Mouse (Mus musculus) adrenal gland, postnatal 36 days (tissue): ENCODE measurements at regions not wholly inside any gene's neighbourhood (a gene's known extent, or its start where the extent isn't known, plus 50 kb on each side); places are given as distances from the start of the nearest gene placed in this dataset.

Experiments
- DNase-seq, 2 experiments: peaks; one replicate each; pipeline ENCODE4 v3.0.0; 2021; ENCODE audit warnings: mixed read lengths in 1 of 2

- no peak for DNase-seq
Observed at GRCm38 (mm10) chr14:11417857-11418256, 61.3 kb upstream of the Gm3839 start.

DNA sequence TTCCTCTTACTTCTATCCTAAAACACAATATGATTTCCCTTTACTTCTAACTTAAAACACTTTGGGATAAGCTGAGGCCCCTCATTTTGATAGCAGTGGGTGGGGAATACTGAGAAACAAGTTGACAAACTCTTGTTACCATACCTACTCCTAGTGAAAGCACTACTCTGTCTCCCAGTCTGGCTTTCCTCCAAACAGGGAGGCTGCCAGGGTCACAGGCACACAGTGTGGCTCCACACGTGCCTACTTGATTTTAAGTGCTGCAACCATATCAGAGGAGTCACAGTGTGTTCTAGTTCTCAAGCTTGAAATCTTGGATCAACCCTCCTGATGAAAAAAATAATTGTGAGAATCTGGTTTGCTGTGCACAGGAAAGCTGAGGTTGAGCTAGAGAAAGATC, 65.8 kb upstream of the Gm3839 start:
- DNase-seq: peak in 1 of 2 experiments; percentile 7

- no peak for DNase-seq
Observed at GRCm38 (mm10) chr14:11428256-11429240, 72.0 kb upstream of the Gm3839 start.

GRCm38 (mm10) chr14:11435166-11435784, 78.7 kb upstream of the Gm3839 start:
- no peak for DNase-seq

DNA sequence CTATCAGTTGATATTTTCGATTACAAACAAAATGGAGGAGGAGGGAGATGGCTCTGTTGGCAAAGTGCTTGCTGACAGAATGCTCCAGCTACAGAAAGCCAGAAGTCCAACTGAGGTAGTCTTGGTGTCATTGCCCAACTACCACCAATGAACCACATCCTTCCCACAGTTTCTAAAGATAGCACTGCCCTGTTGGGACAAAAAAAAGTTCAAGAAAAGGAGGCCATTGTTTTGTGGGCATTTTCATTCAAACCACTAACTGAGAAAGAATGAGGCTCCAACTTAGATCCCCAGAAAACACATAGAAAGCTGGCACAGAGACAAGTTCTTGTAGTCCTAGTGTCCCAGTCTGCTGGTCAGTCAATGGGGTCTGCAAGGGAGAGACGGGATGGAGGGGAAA, 82.1 kb upstream of the Gm3839 start:
- no peak for DNase-seq

DNA sequence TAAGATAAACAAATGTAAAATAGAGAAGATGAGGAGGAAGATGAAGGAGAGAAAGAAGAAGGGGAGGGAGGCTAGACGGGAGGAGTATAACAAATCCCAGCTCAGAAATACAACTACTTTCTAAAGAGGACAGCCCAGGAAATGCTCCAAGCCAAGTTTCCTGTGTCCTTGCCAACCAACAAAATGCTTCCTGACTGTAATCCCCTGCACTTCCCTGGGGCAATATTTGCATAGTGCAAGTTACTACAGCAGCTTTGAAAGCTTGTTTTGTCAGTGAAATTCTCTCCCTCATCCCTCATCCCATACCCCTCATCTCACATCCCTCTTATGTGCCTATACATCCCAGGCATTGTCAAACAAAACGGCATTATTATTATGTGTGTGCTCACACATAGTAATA, 83.7 kb upstream of the Gm3839 start:
- DNase-seq: peak in 1 of 2 experiments; percentile 2

DNA sequence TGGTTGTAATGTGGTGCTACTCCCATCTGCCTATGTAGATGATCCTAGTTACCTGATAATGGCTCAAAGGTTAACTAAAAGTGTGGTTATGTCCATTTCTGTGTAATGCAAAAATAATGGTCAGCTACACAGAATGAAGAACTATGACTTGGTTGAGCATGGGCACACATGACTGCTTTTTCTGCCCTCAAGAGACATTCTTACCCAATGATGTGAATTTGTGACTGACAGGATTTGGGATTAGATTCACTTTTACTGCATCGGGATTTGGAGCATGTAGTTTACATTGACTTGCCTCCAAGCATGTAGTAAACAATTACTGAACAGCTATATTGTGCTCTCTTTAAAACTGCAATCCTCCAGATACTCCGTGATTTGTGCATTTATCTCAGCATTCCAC, 93.4 kb upstream of the Gm3839 start:
- no peak for DNase-seq

DNA sequence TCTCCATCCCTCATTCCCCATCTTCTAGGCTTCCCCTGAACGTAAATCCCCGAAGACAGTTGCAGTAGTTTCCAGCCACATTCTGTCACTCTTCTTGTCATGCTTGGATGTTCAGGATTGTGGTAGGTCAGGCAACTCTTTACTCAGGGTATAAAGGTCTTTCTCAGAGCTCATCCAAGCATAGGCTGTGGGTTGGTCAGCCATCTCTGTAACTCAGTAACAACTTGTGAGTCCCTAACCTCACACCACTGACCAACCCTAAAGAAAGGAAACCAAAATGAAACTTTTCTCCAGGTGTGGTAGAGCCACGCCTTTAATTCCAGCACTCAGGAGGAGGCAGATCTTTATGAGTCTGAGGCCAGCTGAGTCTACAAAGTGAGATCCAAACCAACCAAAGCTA, 75.6 kb upstream of the Ptprg start:
- DNase-seq: no peak

DNA sequence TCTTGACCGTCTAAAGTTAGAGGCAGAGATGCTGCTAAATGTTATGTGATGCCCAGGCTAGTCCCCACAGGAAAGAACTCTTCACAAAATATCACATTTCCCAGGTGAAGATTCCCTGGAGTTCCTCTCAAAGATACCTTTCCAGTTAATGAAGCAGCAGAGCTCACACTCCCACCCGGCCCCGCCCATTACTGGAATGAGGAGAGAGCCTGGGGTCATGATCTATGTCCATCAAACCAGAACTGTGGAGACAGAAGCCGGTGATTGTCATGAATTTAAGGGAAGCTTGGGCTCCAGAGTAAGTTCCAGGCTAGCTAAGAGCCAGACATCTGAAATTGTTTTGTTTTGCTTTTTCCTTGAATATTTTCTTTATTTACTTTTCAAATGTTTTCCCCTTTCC, 71.2 kb upstream of the Ptprg start:
- DNase-seq: no peak

DNA sequence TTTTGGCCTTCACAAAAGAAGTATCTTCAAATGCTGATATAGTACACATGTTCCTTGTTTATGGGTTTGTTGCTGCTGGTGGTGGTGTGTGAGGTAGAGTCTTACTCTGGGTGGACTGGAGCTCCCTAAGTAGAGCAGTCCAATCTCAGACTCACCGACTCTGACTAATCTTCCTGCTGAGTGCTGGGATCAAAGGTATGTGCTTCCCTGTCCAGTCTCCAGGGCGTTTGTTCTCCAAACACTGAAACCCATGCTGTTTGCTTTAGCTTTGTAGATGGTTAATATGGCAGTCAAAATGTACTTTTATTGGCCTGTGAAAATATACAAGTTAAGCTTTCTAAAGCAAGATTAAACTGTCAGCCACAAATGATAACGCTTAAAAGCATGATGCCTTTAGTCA, 67.0 kb upstream of the Ptprg start:
- DNase-seq: no peak

DNA sequence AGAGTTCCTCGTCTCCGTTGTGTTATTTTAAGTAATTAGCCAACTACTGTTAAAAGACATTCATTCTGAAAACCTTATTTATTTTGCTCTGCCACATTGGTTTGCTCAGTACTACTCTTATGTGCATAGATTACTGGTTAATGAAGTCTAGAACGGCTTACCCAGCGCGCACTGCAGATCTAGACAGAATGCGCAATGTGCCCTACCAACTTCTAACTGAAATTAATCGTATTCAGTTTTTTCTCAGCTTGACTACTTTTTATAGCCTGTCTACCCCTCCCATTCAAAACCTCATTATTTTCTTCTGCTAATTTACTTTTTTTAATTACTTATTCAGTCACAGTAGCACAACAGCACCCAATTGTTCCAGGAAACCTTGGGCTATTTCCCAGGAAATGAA, 51.6 kb upstream of the Ptprg start:
- DNase-seq: no peak

DNA sequence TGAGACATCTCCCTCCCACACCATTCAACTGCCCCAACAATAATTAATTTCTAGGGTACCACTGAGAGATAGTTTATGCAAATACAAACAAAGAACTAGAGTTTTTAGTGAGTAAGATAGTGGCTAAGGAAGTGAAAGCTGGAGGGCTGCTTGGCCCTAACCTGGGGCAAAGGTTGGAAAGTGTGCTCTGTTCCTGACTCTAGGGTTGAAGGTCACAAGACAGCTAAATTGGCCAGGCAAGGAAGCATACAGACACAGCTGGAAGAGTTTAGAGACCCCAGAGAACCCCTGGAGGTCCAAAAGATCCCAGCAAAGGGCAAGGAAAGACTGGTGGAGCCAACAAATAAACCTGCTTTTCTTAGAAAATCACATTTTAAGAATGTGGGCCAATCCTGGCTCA, 50.2 kb upstream of the Ptprg start:
- no peak for DNase-seq
